22 mouse cellular contexts compared by ENCODE assay signal in the genomic region with DNA sequence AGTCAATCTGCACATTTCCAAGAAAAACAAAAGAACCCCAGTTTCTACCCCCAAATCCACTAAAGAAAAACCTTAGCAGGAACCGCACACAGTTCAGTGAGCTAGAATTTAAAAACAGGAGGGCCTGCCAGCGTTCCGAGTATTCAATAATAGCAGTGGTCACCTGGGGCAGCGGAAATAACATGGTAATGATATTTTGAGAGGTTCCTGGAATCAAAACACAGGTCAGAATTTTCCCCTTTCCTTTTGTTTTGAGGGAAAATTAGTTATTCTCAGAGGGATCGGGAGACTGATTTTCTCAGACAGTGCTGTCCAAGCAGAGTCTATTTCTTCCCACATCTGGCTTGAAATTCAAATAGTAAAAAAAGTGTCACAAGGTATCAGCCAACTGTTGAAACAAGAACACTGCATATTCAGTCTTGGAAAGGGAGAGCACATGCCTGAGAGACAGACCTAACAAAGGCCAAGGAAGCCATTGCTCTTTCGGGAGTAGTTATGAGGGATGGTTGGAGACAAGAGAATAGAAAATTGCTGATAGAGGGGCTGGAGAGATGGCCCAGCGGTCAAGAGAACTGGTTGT. TPM values are rescaled to one million over a fixed set of nuclear protein-coding genes. Genes with fewer than 3 reads are reported as not detected.
A peak's percentile ranks its signal among the peaks of the same experiment; 100 is the strongest.
DNase-seq lines count a peak whose midpoint lies in the region; ATAC-seq and TF ChIP-seq lines count a peak whose summit lies in the region.
"Had no signal": no experiment of that assay in that cellular context is flagged by ENCODE, and none has a peak within 500 bp of the region (broad histone marks: within the 10 kb centered on the region; RNA-seq: fewer than 3 reads in every experiment).

No protein-coding gene starts in this region.

- no peak overlapping the region for H3K4me2 ChIP-seq in embryonic facial prominence, embryonic 13.5 days
- H3K4me2 ChIP-seq in heart, embryonic 16.5 days (ENCODE audit: low read depth, low read length): no peak overlapping the region
- H3K4me2 ChIP-seq: embryonic facial prominence, embryonic 15.5 days; hindbrain, embryonic 12.5 days; liver, embryonic 15.5 days; midbrain, embryonic 11.5 days had no signal

- H3K9ac ChIP-seq in embryonic facial prominence, embryonic 13.5 days: no peak overlapping the region
- H3K9ac ChIP-seq in heart, embryonic 16.5 days (ENCODE audit: low read length): no peak overlapping the region
- H3K9ac ChIP-seq: embryonic facial prominence, embryonic 15.5 days; forebrain, postnatal 0 days; hindbrain, embryonic 12.5 days; liver, embryonic 15.5 days had no signal

- WGBS in embryonic facial prominence, embryonic 13.5 days: 82% methylated on average over 7 of the region's 7 CpGs
- WGBS in embryonic facial prominence, embryonic 10.5 days: 87% methylated on average over 7 of the region's 7 CpGs
- WGBS in heart, embryonic 16.5 days: 83% methylated on average over 7 of the region's 7 CpGs

- peaks cover 16% of the 10 kb centered on the region; the same call in 1 of the 2 replicates for H3K4me1 ChIP-seq in embryonic facial prominence, embryonic 13.5 days
- H3K4me1 ChIP-seq in embryonic facial prominence, embryonic 10.5 days: peaks cover 10% of the 10 kb centered on the region
- peaks cover 15% of the 10 kb centered on the region for H3K4me1 ChIP-seq in heart, embryonic 16.5 days (ENCODE audit: control insufficient read depth, insufficient read depth, low read length)
- H3K4me1 ChIP-seq: liver, embryonic 15.5 days had no signal

- H3K36me3 ChIP-seq in embryonic facial prominence, embryonic 13.5 days: peaks cover 3% of the 10 kb centered on the region; the same call in 1 of the 2 replicates
- peaks cover 15% of the 10 kb centered on the region for H3K36me3 ChIP-seq in embryonic facial prominence, embryonic 10.5 days (replicated peaks)
- peaks cover 3% of the 10 kb centered on the region; the same call in 1 of the 2 replicates for H3K36me3 ChIP-seq in heart, embryonic 16.5 days (ENCODE audit: control insufficient read depth, insufficient read depth)
- H3K36me3 ChIP-seq: embryonic facial prominence, embryonic 15.5 days; hindbrain, embryonic 12.5 days had no signal

- ATAC-seq in embryonic facial prominence, embryonic 13.5 days (ENCODE audit: insufficient number of reproducible peaks, insufficient read depth, low FRiP score, low TSS enrichment, low read depth): no peak
- ATAC-seq in heart, embryonic 16.5 days (replicated peaks; ENCODE audit: extremely low read depth, insufficient read depth, low FRiP score): no peak
- ATAC-seq in megakaryocyte, adult 5-6 weeks (ENCODE audit: poor library complexity, severe bottlenecking): no peak
- ATAC-seq: forebrain, postnatal 0 days; inflammation-experienced regulatory T-cells, adult 6 months had no signal

- no peaks in the 10 kb centered on the region for H3K27me3 ChIP-seq in embryonic facial prominence, embryonic 13.5 days
- no peaks in the 10 kb centered on the region for H3K27me3 ChIP-seq in embryonic facial prominence, embryonic 10.5 days (replicated peaks; ENCODE audit: low read depth, poor library complexity, severe bottlenecking)
- H3K27me3 ChIP-seq in heart, embryonic 16.5 days (ENCODE audit: control insufficient read depth, insufficient read depth, low read length): no peaks in the 10 kb centered on the region
- H3K27me3 ChIP-seq: embryonic facial prominence, embryonic 15.5 days; hindbrain, embryonic 12.5 days; liver, embryonic 15.5 days had no signal

- no peak for DNase-seq in embryonic facial prominence, embryonic 10.5 days (ENCODE audit: low spot score)
- no peak for DNase-seq in heart, postnatal 25 days (ENCODE audit: low spot score)
- no peak for DNase-seq in left cerebral cortex, adult 2 months (ENCODE audit: extremely low spot score in 1 of 2, low spot score in 2 of 2)
- DNase-seq in left cerebral cortex, postnatal 10 days (ENCODE audit: extremely low spot score in 1 of 2, low spot score in 2 of 2): no peak
- no peak for DNase-seq in right cerebral cortex, postnatal 4 days
- DNase-seq: adrenal gland, adult 8-10 months; cerebellum, adult 9-10 months; forebrain, postnatal 0 days; heart, adult 11 months; kidney, postnatal 10 days; retina, postnatal 1 day; thymus, postnatal 14 days had no signal

- no peak for TF ChIP-seq CTCF in left cerebral cortex, adult 2 months (IDR thresholded peaks at IDR 0.05)

- H3K9me3 ChIP-seq in embryonic facial prominence, embryonic 13.5 days: no peaks in the 10 kb centered on the region
- peaks cover 3% of the 10 kb centered on the region; the same call in 1 of the 2 replicates for H3K9me3 ChIP-seq in embryonic facial prominence, embryonic 10.5 days
- H3K9me3 ChIP-seq in heart, embryonic 16.5 days (replicated peaks; ENCODE audit: control insufficient read depth, low read length): 0 out of 2 replicates have a peak, but pooled peaks cover 2% of the 10 kb centered on the region
- H3K9me3 ChIP-seq: embryonic facial prominence, embryonic 15.5 days; hindbrain, embryonic 12.5 days; liver, embryonic 15.5 days had no signal

- no peak overlapping the region for H3K4me3 ChIP-seq in embryonic facial prominence, embryonic 13.5 days
- H3K4me3 ChIP-seq in embryonic facial prominence, embryonic 10.5 days: no peak overlapping the region
- H3K4me3 ChIP-seq in heart, embryonic 16.5 days (ENCODE audit: low read length): no peak overlapping the region
- no peak overlapping the region for H3K4me3 ChIP-seq in left cerebral cortex, adult 2 months
- H3K4me3 ChIP-seq: embryonic facial prominence, embryonic 15.5 days; forebrain, embryonic 10.5 days; hindbrain, embryonic 12.5 days; liver, embryonic 15.5 days had no signal

- H3K27ac ChIP-seq in embryonic facial prominence, embryonic 13.5 days: peak overlapping the region; percentile 64
- H3K27ac ChIP-seq in embryonic facial prominence, embryonic 10.5 days (replicated peaks): no peak overlapping the region
- H3K27ac ChIP-seq in heart, embryonic 16.5 days (ENCODE audit: low read length): peak overlapping the region; percentile 3; the same call in 1 of the 2 replicates
- H3K27ac ChIP-seq in left cerebral cortex, adult 2 months: peak overlapping the region; percentile 20; the same call in 1 of the 2 replicates
- H3K27ac ChIP-seq: embryonic facial prominence, embryonic 15.5 days; forebrain, embryonic 10.5 days; hindbrain, embryonic 12.5 days; liver, embryonic 15.5 days; macrophage had no signal

- intact Hi-C loops in heart, postnatal 25 days (cut with DNase I): no loop called here
- intact Hi-C loops in left cerebral cortex, adult 2 months (cut with DNase I): no loop called here
- intact Hi-C loops in left cerebral cortex, postnatal 10 days (cut with DNase I): no loop called here

RNA-seq across cellular contexts. Expression of a gene that starts 59.0 kb away (rescaled TPM):
- polyA plus RNA-seq in embryonic facial prominence, embryonic 13.5 days (2015; fragmentation: Nextera tagmentation; extraction: Ambion mirVana): 83.5 and 86.2 TPM in 2 replicates
- 106 and 107 TPM in 2 replicates for polyA plus RNA-seq in embryonic facial prominence, embryonic 10.5 days (2016; fragmentation: Nextera tagmentation; extraction: Ambion mirVana)
- polyA plus RNA-seq in heart, embryonic 16.5 days (2015; fragmentation: Nextera tagmentation; extraction: Ambion mirVana): 33.2 and 35.6 TPM in 2 replicates
- 10 to 100 TPM; 34.5 to 43.3 TPM for total RNA-seq in heart, postnatal 25 days (2021)
- total RNA-seq in left cerebral cortex, adult 2 months (2021): 10 to 100 TPM; 60.7 to 61.0 TPM
- 10 to 100 TPM; 41.8 to 45.3 TPM for total RNA-seq in left cerebral cortex, postnatal 10 days (2021)
- 69.7 and 76.6 TPM in 2 replicates for total RNA-seq in megakaryocyte, adult 5-6 weeks (2015)
- 122 and 140 TPM in 2 replicates for total RNA-seq in megakaryocyte, adult 5-6 weeks (2017)
